Mouse (Mus musculus) kidney, embryonic 15.5 days (tissue): Measurements from ENCODE around the gene Tdrd7. TPM values are rescaled to one million over a fixed set of nuclear protein-coding genes. Genes with fewer than 3 reads are reported as not detected.
A peak's percentile ranks its signal among the peaks of the same experiment; 100 is the strongest.

Experiments used
- ATAC-seq: fragments of 200-750 bp; cut with Nextera tagmentation; replicated peaks from 2 replicates; pipeline ENCODE4 v1.8.0; 2017; ENCODE audit warnings: moderate TSS enrichment; ENCODE audit not compliant: low FRiP score
- H3K27ac ChIP-seq: fragments of 300-500 bp; sonication (generic); 2 replicates; pipeline ENCODE4 v1.5.1; 2015; ENCODE audit warnings: mild to moderate bottlenecking, inconsistent platforms
- H3K27me3 ChIP-seq: fragments of 300-500 bp; sonication (generic); 2 replicates; pipeline ENCODE4 v1.6.1; 2015; ENCODE audit warnings: inconsistent platforms
- H3K36me3 ChIP-seq: fragments of 300-500 bp; sonication (generic); 2 replicates; pipeline ENCODE4 v1.6.1; 2015; ENCODE audit warnings: inconsistent platforms
- H3K4me1 ChIP-seq: fragments of 300-500 bp; sonication (generic); 2 replicates; pipeline ENCODE4 v1.6.1; 2015; ENCODE audit warnings: inconsistent platforms
- H3K4me2 ChIP-seq: fragments of 300-500 bp; sonication (generic); 2 replicates; pipeline ENCODE4 v1.6.1; 2015; ENCODE audit warnings: moderate library complexity, mild to moderate bottlenecking, inconsistent platforms
- H3K4me3 ChIP-seq: fragments of 300-500 bp; sonication (generic); replicated peaks from 2 replicates; pipeline ENCODE4 v1.5.1; 2015; ENCODE audit warnings: mild to moderate bottlenecking, inconsistent platforms
- H3K9ac ChIP-seq: fragments of 300-500 bp; sonication (generic); 2 replicates; pipeline ENCODE4 v1.6.1; 2015; ENCODE audit warnings: mild to moderate bottlenecking, inconsistent platforms
- H3K9me3 ChIP-seq: fragments of 300-500 bp; sonication (generic); replicated peaks from 2 replicates; pipeline ENCODE4 v1.6.1; 2016; ENCODE audit warnings: inconsistent platforms
- WGBS: fragments of 180-500 bp; shearing (Covaris S2); methylation state at CpG from one replicate; pipeline ENCODE4 v1.1.7; 2015; ENCODE audit warnings: mixed read lengths; 5-methylcytosine and 5-hydroxymethylcytosine counted together
- polyA plus RNA-seq: library from polyadenylated mRNA; unstranded; fragments of >200 nt; fragmentation: Nextera tagmentation; extraction: Ambion mirVana; gene quantifications from 2 replicates; pipeline ENCODE4 v1.2.1, GENCODE M21; 2015

The Tdrd7 gene
- polyA plus RNA-seq, 1 experiment from 2014 or later, result 19.3 TPM

- ATAC-seq, result no peak
- Histone ChIP-seq H3K4me2 (no peak overlapping the region), H3K9me3 (no peaks in the 10 kb centered on the region), H3K27me3 (peaks cover 8% of the 10 kb centered on the region; the same call in 1 of the 2 replicates), H3K9ac (no peak overlapping the region), H3K4me3 (no peak overlapping the region), H3K36me3 (no peaks in the 10 kb centered on the region), H3K27ac (no peak overlapping the region), H3K4me1 (no peaks in the 10 kb centered on the region)
- WGBS, result 38% methylated on average over 2 of the region's 2 CpGs
Measured at GRCm38 (mm10) chr4:45979916-45980315, 14.8 kb downstream of the Tdrd7 start.

- H3K4me1 ChIP-seq, result no peaks in the 10 kb centered on the region
- H3K27ac ChIP-seq, result no peak overlapping the region
- no peak overlapping the region for H3K4me3 ChIP-seq
- no peaks in the 10 kb centered on the region for H3K36me3 ChIP-seq
- H3K4me2 ChIP-seq, result no peak overlapping the region
- H3K9ac ChIP-seq, result no peak overlapping the region
- peaks cover 8% of the 10 kb centered on the region; the same call in 1 of the 2 replicates for H3K27me3 ChIP-seq
- H3K9me3 ChIP-seq, result no peaks in the 10 kb centered on the region
- ATAC-seq, result no peak
Measured at GRCm38 (mm10) chr4:45981054-45981453, 15.9 kb downstream of the Tdrd7 start.

DNA sequence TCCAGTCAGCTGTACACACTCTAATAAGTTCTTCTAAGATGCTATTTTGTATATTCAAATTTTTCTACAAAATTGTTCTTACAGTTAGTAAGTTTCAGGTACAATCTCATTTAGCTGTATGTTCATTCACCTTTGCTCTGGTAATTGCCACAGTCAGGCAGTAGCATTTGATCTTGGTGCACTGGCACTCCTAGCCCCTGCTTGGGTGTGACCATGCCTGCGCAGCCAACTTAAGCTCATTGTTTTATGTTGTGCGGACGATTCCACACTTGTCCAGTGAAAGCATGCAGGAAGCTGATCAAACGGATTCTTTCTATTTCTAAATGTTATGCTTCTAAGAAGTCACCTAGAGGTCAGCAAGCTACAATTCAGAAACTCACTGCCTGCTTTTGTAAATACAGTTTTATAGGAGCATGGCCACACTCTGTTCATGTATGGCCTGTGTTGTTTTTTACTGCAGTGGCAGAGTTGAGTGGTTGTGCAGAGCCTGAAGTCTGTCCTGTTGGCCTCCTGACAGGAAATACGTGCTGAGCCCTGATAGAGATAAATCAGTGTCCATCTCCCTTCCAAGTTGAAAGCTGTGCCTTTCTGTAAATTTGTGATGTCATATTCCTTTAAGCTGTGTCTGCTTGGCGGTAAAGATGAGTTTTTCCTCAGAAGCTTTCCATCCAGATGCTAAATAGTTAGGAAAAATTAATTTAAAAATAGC, 25.4 kb downstream of the Tdrd7 start:
- peak overlapping the region; percentile 9; the same call in 1 of the 2 replicates for H3K27ac ChIP-seq
- no peak overlapping the region for H3K4me2 ChIP-seq
- H3K36me3 ChIP-seq, result peaks cover 5% of the 10 kb centered on the region; the same call in 1 of the 2 replicates
- H3K4me1 ChIP-seq, result peaks cover 5% of the 10 kb centered on the region
- H3K4me3 ChIP-seq, result no peak overlapping the region
- H3K9me3 ChIP-seq, result no peaks in the 10 kb centered on the region
- no peak for ATAC-seq
- H3K9ac ChIP-seq, result no peak overlapping the region
- WGBS, result 40% methylated on average over 6 of the region's 6 CpGs
- no peaks in the 10 kb centered on the region for H3K27me3 ChIP-seq

DNA sequence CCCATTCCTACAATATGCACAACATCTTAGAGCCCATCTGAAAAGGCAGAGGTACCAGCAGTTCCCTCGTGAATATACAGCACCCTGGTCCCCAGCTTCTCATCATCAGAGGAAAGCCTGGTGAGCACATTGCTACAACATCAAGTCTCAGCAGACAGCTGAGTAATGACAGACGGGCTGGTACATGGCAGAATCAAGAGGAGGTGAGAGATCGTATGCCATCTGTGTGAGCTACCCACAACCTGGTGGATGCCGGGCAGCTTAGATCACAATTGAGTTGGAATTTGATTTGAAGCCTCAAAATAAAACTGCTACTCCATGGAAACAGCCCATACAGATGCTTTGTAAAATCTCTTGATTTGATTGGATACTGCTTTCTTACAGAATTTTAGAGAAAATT, 33.4 kb downstream of the Tdrd7 start:
- H3K27me3 ChIP-seq, result no peaks in the 10 kb centered on the region
- H3K27ac ChIP-seq, result no peak overlapping the region
- no peaks in the 10 kb centered on the region for H3K9me3 ChIP-seq
- no peak for ATAC-seq
- 82% methylated on average over 4 of the region's 4 CpGs for WGBS
- no peaks in the 10 kb centered on the region for H3K4me1 ChIP-seq
- no peak overlapping the region for H3K4me3 ChIP-seq
- H3K9ac ChIP-seq, result no peak overlapping the region
- peaks cover 10% of the 10 kb centered on the region; the same call in 1 of the 2 replicates for H3K36me3 ChIP-seq
- no peak overlapping the region for H3K4me2 ChIP-seq

- no peak overlapping the region for H3K9ac ChIP-seq
- ATAC-seq, result no peak
- no peak overlapping the region for H3K4me2 ChIP-seq
- no peaks in the 10 kb centered on the region for H3K4me1 ChIP-seq
- no peak overlapping the region for H3K4me3 ChIP-seq
- peak overlapping the region; percentile 27; the same call in 1 of the 2 replicates for H3K27ac ChIP-seq
- H3K36me3 ChIP-seq, result peaks cover 31% of the 10 kb centered on the region
- no peaks in the 10 kb centered on the region for H3K9me3 ChIP-seq
- 81% methylated on average over 5 of the region's 5 CpGs for WGBS
- H3K27me3 ChIP-seq, result no peaks in the 10 kb centered on the region
Measured at GRCm38 (mm10) chr4:46008142-46008793, 43.1 kb downstream of the Tdrd7 start.

DNA sequence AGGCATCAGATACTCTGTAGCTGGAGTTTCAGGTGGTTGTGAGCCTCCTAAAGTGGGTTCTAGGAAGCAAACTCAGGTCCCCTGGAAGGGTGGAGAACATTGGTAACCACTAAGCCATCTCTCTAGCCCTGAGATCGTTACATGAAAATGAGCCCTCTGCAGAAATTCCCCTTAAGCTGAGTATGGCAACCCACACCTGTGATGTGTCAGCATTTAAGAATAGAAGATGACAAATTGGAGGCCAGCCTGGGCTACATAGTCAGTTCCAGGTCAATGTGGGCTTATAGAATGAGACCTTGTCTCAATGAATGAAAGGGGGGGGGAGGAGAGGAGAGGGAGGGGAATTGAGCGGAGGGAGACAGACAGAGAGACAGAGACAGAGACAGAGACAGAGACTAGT, 46.6 kb downstream of the Tdrd7 start:
- Histone ChIP-seq H3K4me1 (no peaks in the 10 kb centered on the region), H3K4me2 (no peak overlapping the region), H3K4me3 (no peak overlapping the region), H3K27me3 (no peaks in the 10 kb centered on the region), H3K36me3 (0 out of 2 replicates have a peak, but pooled peaks cover 20% of the 10 kb centered on the region), H3K9me3 (no peaks in the 10 kb centered on the region), H3K27ac (no peak overlapping the region), H3K9ac (no peak overlapping the region)
- ATAC-seq, result no peak
- 80% methylated on average over 2 of the region's 2 CpGs for WGBS

DNA sequence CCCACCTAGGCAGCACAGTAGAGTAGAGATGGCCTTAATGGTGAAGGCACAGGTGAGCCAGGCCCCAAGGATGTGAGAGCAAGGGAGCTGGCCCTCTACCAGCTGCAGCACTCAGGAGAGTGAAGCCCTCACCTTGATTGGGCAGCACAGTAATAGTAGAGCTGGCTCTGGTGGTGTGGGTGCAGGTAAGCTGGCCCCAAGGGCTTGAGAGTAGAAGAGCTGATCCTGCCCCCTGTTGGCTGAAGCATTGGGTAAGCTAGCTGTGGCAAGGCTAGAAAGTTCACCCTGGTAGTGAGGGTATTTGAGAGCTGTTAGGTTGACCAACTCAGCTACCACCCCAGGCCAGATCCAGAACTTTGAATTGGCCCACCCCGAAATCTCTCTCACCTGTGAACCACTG, 50.5 kb downstream of the Tdrd7 start:
- 76% methylated on average over 1 of the region's 1 CpGs for WGBS
- H3K4me2 ChIP-seq, result no peak overlapping the region

DNA sequence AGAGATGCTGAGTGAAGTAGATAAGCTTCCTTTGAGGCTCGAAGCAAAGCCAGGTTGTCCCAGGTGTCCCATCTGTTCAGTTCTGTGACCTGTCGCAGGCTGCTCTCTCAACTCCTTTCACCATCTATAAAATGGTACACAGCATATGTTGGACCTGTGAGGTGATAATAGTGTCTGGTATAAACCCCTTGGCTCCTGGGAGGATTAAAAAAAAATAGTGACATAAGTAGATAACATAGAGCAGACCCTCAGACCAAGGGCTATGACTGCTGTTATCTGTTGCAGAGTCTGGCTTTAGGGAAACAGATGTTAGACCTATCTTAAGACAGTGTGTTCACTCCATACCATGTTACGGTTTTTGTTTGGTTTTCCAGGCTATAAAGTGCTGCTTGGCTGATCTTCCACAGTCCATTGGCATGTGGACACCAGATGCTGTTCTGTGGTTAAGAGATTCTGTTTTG, 57.9 kb downstream of the Tdrd7 start:
- Histone ChIP-seq H3K9me3 (no peaks in the 10 kb centered on the region), H3K4me1 (peaks cover 2% of the 10 kb centered on the region; the same call in 1 of the 2 replicates), H3K4me2 (no peak overlapping the region), H3K9ac (no peak overlapping the region), H3K27me3 (no peaks in the 10 kb centered on the region), H3K27ac (no peak overlapping the region), H3K4me3 (no peak overlapping the region), H3K36me3 (0 out of 2 replicates have a peak, but pooled peaks cover 7% of the 10 kb centered on the region)
- 46% methylated on average over 3 of the region's 3 CpGs for WGBS
- ATAC-seq, result no peak; the same call in 1 of the 2 replicates

More for the DNA sequence above, 50.5 kb downstream of the Tdrd7 start:
- no peak for ATAC-seq
- H3K4me3 ChIP-seq, result no peak overlapping the region
- H3K9ac ChIP-seq, result no peak overlapping the region
- no peaks in the 10 kb centered on the region for H3K27me3 ChIP-seq
- H3K36me3 ChIP-seq, result 0 out of 2 replicates have a peak, but pooled peaks cover 15% of the 10 kb centered on the region
- no peaks in the 10 kb centered on the region for H3K9me3 ChIP-seq
- H3K4me1 ChIP-seq, result no peaks in the 10 kb centered on the region
- H3K27ac ChIP-seq, result no peak overlapping the region

- 44% methylated on average over 7 of the region's 7 CpGs for WGBS
- H3K36me3 ChIP-seq, result no peaks in the 10 kb centered on the region
- ATAC-seq, result no peak; the same call in 1 of the 2 replicates
Measured at GRCm38 (mm10) chr4:46025893-46026292, 60.8 kb downstream of the Tdrd7 start.

DNA sequence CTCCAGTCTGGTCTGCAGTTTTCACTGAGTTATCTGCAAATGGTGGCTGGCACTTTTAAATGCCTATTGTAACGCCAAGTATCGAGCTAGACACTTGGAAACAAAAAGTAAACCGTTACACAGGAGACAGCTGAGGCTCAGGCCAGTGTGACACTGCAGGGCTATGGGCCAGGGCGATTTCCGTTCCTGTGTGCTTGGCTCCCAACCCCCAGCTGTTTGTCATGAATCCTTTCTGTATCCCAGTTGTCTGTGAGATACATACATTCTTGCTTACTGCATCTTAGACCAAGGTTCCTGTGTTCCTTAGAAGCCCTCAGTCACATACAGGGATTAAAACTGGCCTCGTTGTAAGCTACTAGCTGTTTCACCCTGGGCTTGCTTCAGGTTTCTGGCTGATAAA, 63.1 kb downstream of the Tdrd7 start:
- H3K36me3 ChIP-seq, result no peaks in the 10 kb centered on the region
- 68% methylated on average over 6 of the region's 6 CpGs for WGBS
- no peak for ATAC-seq
- 0 out of 2 replicates have a peak, but pooled peaks cover 4% of the 10 kb centered on the region for H3K4me1 ChIP-seq
- no peaks in the 10 kb centered on the region for H3K9me3 ChIP-seq
- no peak overlapping the region for H3K4me2 ChIP-seq
- no peaks in the 10 kb centered on the region for H3K27me3 ChIP-seq
- no peak overlapping the region for H3K4me3 ChIP-seq
- no peak overlapping the region for H3K9ac ChIP-seq
- H3K27ac ChIP-seq, result no peak overlapping the region

More at GRCm38 (mm10) chr4:46025893-46026292, 60.8 kb downstream of the Tdrd7 start:
- no peak overlapping the region for H3K27ac ChIP-seq
- no peak overlapping the region for H3K4me3 ChIP-seq
- H3K4me2 ChIP-seq, result no peak overlapping the region
- H3K27me3 ChIP-seq, result no peaks in the 10 kb centered on the region
- H3K9ac ChIP-seq, result no peak overlapping the region
- H3K4me1 ChIP-seq, result peaks cover 2% of the 10 kb centered on the region; the same call in 1 of the 2 replicates
- no peaks in the 10 kb centered on the region for H3K9me3 ChIP-seq

DNA sequence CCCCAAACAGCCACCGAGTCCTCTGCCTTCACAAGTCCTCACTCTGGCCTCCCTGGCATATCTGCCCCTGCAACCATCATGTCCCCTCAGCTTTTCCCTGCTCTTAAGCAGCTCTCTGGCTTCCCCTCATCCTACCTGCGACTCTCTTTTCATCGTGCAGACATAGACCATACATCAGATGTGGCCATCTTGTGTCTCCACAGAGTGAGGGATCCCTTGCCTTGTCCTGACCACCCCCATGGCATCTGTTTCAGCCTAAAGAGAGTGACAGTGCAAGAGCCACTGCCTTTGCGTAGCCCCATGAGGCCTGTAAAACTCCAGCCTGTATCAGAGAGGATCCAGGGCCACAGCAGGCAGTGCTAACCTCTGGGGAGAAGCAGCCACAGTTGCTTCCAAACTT, 63.6 kb downstream of the Tdrd7 start:
- 0 out of 2 replicates have a peak, but pooled peaks cover 6% of the 10 kb centered on the region for H3K4me1 ChIP-seq
- H3K9ac ChIP-seq, result no peak overlapping the region
- no peak for ATAC-seq
- 85% methylated on average over 4 of the region's 4 CpGs for WGBS
- no peak overlapping the region for H3K4me2 ChIP-seq
- H3K36me3 ChIP-seq, result no peaks in the 10 kb centered on the region
- no peak overlapping the region for H3K4me3 ChIP-seq
- H3K9me3 ChIP-seq, result no peaks in the 10 kb centered on the region
- H3K27me3 ChIP-seq, result no peaks in the 10 kb centered on the region
- H3K27ac ChIP-seq, result no peak overlapping the region

DNA sequence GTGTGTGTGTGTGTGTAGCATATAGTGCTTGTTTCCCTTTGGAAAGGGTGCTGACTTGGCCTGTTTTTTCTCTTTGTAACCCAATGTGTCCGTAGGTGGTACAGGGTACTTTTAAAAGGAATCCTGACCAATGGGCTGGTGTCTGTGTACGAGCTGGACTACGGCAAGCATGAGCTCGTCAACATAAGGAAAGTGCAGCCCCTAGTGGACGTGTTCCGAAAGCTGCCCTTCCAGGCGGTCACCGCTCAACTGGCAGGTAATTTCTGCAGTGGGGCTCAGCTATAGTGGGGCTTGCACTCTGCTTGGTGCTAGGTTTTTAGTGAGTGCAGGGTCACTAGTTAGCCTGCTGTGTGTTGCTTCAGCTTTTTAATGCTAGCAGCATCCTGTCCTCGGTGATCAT, 64.4 kb downstream of the Tdrd7 start:
- H3K27me3 ChIP-seq, result no peaks in the 10 kb centered on the region
- H3K4me1 ChIP-seq, result 0 out of 2 replicates have a peak, but pooled peaks cover 6% of the 10 kb centered on the region
- H3K4me3 ChIP-seq, result no peak overlapping the region
- ATAC-seq, result no peak; the same call in 1 of the 2 replicates
- no peaks in the 10 kb centered on the region for H3K9me3 ChIP-seq
- WGBS, result 43% methylated on average over 9 of the region's 9 CpGs
- no peak overlapping the region for H3K9ac ChIP-seq
- no peak overlapping the region for H3K4me2 ChIP-seq
- no peaks in the 10 kb centered on the region for H3K36me3 ChIP-seq
- H3K27ac ChIP-seq, result no peak overlapping the region
